In the genomic region with DNA sequence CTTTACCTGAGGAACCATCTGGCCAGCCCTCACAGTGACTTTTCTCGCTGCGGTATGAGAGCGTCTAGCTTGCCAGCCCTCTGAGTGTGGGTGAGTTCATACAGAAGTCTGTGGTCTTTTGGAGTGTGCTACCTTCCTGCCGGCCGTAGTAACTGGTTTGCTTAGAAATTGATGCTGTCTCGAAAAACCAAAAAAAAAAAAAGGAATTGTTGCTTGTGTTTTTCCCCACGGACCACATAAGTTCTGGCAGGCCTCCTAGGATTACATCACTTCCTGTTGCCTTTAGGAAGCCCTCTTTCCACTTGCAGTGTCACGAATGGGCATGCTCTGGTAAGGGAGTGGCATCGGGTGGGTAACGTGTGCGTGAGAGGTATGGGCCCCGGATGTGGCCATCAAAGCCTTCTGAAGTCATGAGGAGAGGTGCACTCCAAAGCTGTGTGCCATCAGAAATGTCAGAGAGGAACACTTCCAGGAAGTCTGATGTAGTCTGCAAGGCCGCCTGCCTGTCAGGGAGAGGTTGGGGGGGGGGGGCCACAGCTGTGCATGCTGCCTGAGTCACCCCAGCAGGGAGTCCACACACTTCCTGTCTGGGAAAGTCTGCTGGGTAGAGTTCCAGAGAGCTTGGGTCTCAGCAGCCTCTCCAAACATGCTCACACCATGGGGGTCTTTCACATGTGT, we compare ENCODE assay signal across 8 mouse cellular contexts. TPM values are rescaled to one million over a fixed set of nuclear protein-coding genes. Genes with fewer than 3 reads are reported as not detected.
A peak's percentile ranks its signal among the peaks of the same experiment; 100 is the strongest.
DNase-seq lines count a peak whose midpoint lies in the region; ATAC-seq and TF ChIP-seq lines count a peak whose summit lies in the region.

No protein-coding gene starts in this region.

- no peak overlapping the region for H3K4me3 ChIP-seq in embryonic facial prominence, embryonic 15.5 days (replicated peaks)
- H3K4me3 ChIP-seq in hindbrain, embryonic 13.5 days: no peak overlapping the region
- H3K4me3 ChIP-seq in cerebellum, adult 2 months (replicated peaks; ENCODE audit: insufficient read depth, low read depth, low read length): no peak overlapping the region

- H3K27me3 ChIP-seq in embryonic facial prominence, embryonic 15.5 days: no peaks in the 10 kb centered on the region
- H3K27me3 ChIP-seq in hindbrain, embryonic 13.5 days: no peaks in the 10 kb centered on the region
- no peaks in the 10 kb centered on the region for H3K27me3 ChIP-seq in cerebellum, adult 2 months (ENCODE audit: control insufficient read depth, insufficient read depth, low read length)

- no peak for TF ChIP-seq POLR2A in cerebellum, adult 2 months (IDR thresholded peaks at IDR 0.05; ENCODE audit: borderline replicate concordance, insufficient read depth, low read length)

- DNase-seq in urinary bladder, postnatal 25 days (ENCODE audit: low spot score): peak; percentile 48
- DNase-seq in urinary bladder, adult 18-20 months (ENCODE audit: low spot score in 2 of 2): no peak
- peak; percentile 59 for DNase-seq in liver
- peak; percentile 51 for DNase-seq in neural tube, embryonic 10.5 days (ENCODE audit: extremely low spot score, low spot score)
- no peak for DNase-seq in cerebellum, adult 9-10 months
- DNase-seq in cerebellum, adult 2 months: no peak

- H3K36me3 ChIP-seq in embryonic facial prominence, embryonic 15.5 days: 0 out of 2 replicates have a peak, but pooled peaks cover 3% of the 10 kb centered on the region
- no peaks in the 10 kb centered on the region for H3K36me3 ChIP-seq in hindbrain, embryonic 13.5 days

- ATAC-seq in embryonic facial prominence, embryonic 15.5 days (ENCODE audit: insufficient number of reproducible peaks, low FRiP score, low TSS enrichment, low read depth): peak; percentile 59; the same call in 1 of the 2 replicates
- ATAC-seq in hindbrain, embryonic 13.5 days (ENCODE audit: low FRiP score): no peak

- peak overlapping the region; percentile 77 for H3K27ac ChIP-seq in embryonic facial prominence, embryonic 15.5 days (replicated peaks)
- peak overlapping the region; percentile 80 for H3K27ac ChIP-seq in hindbrain, embryonic 13.5 days
- H3K27ac ChIP-seq in cerebellum, adult 2 months (ENCODE audit: insufficient read depth, low read length): no peak overlapping the region

- H3K9ac ChIP-seq in embryonic facial prominence, embryonic 15.5 days: no peak overlapping the region
- no peak overlapping the region for H3K9ac ChIP-seq in hindbrain, embryonic 13.5 days

- 40% methylated on average over 13 of the region's 13 CpGs for WGBS in embryonic facial prominence, embryonic 15.5 days
- WGBS in hindbrain, embryonic 13.5 days: 74% methylated on average over 13 of the region's 13 CpGs
- 35% methylated on average over 13 of the region's 13 CpGs for WGBS in cerebellum, adult 2 months

- H3K4me1 ChIP-seq in embryonic facial prominence, embryonic 15.5 days: peaks cover 44% of the 10 kb centered on the region
- peaks cover 43% of the 10 kb centered on the region for H3K4me1 ChIP-seq in hindbrain, embryonic 13.5 days (replicated peaks)
- peaks cover 14% of the 10 kb centered on the region for H3K4me1 ChIP-seq in cerebellum, adult 2 months (ENCODE audit: control insufficient read depth, insufficient read depth, low read length)

- TF ChIP-seq CTCF in cerebellum, adult 2 months (IDR thresholded peaks at IDR 0.05; ENCODE audit: borderline replicate concordance, insufficient read depth, low read depth, low read length): no peak

- no peak overlapping the region for H3K4me2 ChIP-seq in embryonic facial prominence, embryonic 15.5 days (replicated peaks)
- no peak overlapping the region for H3K4me2 ChIP-seq in hindbrain, embryonic 13.5 days

- no peaks in the 10 kb centered on the region for H3K9me3 ChIP-seq in embryonic facial prominence, embryonic 15.5 days (replicated peaks)
- no peaks in the 10 kb centered on the region for H3K9me3 ChIP-seq in hindbrain, embryonic 13.5 days

RNA-seq across cellular contexts. Expression of a gene that starts 24.3 kb away (rescaled TPM):
- polyA plus RNA-seq in embryonic facial prominence, embryonic 15.5 days (2015; fragmentation: Nextera tagmentation; extraction: Ambion mirVana): 3.2 and 4.0 TPM in 2 replicates
- polyA plus RNA-seq in hindbrain, embryonic 13.5 days (2015; fragmentation: Nextera tagmentation; extraction: Ambion mirVana): 1.5 and 2.1 TPM in 2 replicates
- 26.8 and 27.1 TPM in 2 replicates for polyA plus RNA-seq in cerebellum, adult 2 months (2012; rRNA removed)

RNA-seq across cellular contexts. Expression of a gene that starts 49.2 kb away (rescaled TPM):
- 18.4 and 19.8 TPM in 2 replicates for polyA plus RNA-seq in embryonic facial prominence, embryonic 15.5 days (2015; fragmentation: Nextera tagmentation; extraction: Ambion mirVana)
- 5.8 and 6.6 TPM in 2 replicates for polyA plus RNA-seq in hindbrain, embryonic 13.5 days (2015; fragmentation: Nextera tagmentation; extraction: Ambion mirVana)
- 4.2 and 5.4 TPM in 2 replicates for polyA plus RNA-seq in cerebellum, adult 2 months (2012; rRNA removed)

RNA-seq across cellular contexts. Expression of a gene that starts 56.5 kb away (rescaled TPM):
- 37.6 and 38.5 TPM in 2 replicates for polyA plus RNA-seq in embryonic facial prominence, embryonic 15.5 days (2015; fragmentation: Nextera tagmentation; extraction: Ambion mirVana)
- 21.9 and 24.2 TPM in 2 replicates for polyA plus RNA-seq in hindbrain, embryonic 13.5 days (2015; fragmentation: Nextera tagmentation; extraction: Ambion mirVana)
- polyA plus RNA-seq in cerebellum, adult 2 months (2012; rRNA removed): 16.5 and 18.4 TPM in 2 replicates

Comparison
In these comparisons a context has a peak if more than half of its experiments do, and no peak if none do; other contexts are left out.
1. DNase-seq: peak in urinary bladder, postnatal 25 days (single experiment), liver (single experiment) and neural tube, embryonic 10.5 days (single experiment); none in urinary bladder, adult 18-20 months (0 of 2), cerebellum, adult 9-10 months (single experiment) and cerebellum, adult 2 months (0 of 2).